Mouse (Mus musculus) lung, adult 2 months (tissue): Measurements from ENCODE around the gene App.

Experiments
- CTCF ChIP-seq: fragments of 200-500 bp; IDR thresholded peaks from 2 replicates; pipeline ENCODE4 v1.5.1; 2011; ENCODE audit warnings: mild to moderate bottlenecking, low read length, control low read depth; ENCODE audit not compliant: insufficient read depth
- POLR2A ChIP-seq: fragments of 200-500 bp; IDR thresholded peaks from 2 replicates; pipeline ENCODE4 v1.6.1; 2011; ENCODE audit warnings: low read depth, mild to moderate bottlenecking, control low read depth, low read length, borderline replicate concordance; ENCODE audit errors: extremely low read depth

GRCm38 (mm10) chr16:85037969-85038644 lies 135.5 kb downstream of the App start:
- no peak for TF ChIP-seq POLR2A
- no peak for TF ChIP-seq CTCF
